In the genomic region with DNA sequence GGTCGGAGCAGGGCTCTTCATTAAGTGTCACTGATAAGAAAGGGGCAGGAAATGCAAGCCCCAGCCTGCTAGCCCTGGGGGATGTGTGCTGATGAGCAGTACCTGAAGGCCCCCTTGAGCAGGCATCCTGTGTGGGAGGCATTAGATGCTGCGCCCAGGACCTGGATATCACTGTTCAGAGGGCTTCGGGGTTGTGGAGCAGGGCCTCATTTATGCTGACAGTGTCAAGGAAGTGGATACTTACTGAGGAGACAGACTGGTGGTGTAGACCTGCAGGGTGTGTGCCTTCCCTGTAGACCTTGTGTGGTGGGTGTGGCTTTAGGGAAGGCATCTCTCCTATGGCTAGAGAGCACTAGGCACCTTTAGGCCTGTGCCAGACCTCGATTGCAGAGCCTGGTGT, we compare ENCODE assay signal across 23 mouse cellular contexts. TPM values are rescaled to one million over a fixed set of nuclear protein-coding genes. Genes with fewer than 3 reads are reported as not detected.
DNase-seq lines count a peak whose midpoint lies in the region; ATAC-seq and TF ChIP-seq lines count a peak whose summit lies in the region.
"Had no signal": no experiment of that assay in that cellular context is flagged by ENCODE, and none has a peak within 500 bp of the region (broad histone marks: within the 10 kb centered on the region; RNA-seq: fewer than 3 reads in every experiment).

No protein-coding gene starts in this region.

- peak; percentile 3 for DNase-seq in cerebellum, adult 11-12 months
- DNase-seq in cerebellum, postnatal 4 days (ENCODE audit: low spot score in 2 of 2) = no peak
- peak; percentile 70 for DNase-seq in heart, embryonic 10.5 days (ENCODE audit: low spot score)
- DNase-seq in left cerebral cortex, adult 2 months (ENCODE audit: extremely low spot score in 1 of 2, low spot score in 2 of 2) = no peak
- DNase-seq in left cerebral cortex, postnatal 36 days (ENCODE audit: low spot score in 2 of 2) = no peak
- DNase-seq: adrenal gland, adult 8-10 months; adrenal gland, postnatal 25 days; cerebellum, adult 18-20 months; cerebellum, adult 9-10 months; cerebellum, postnatal 14 days; embryo, embryonic 11 days; gastrocnemius, adult 2 months; gastrocnemius, postnatal 14 days; heart, adult 18-20 months; heart, postnatal 36 days had no signal

- TF ChIP-seq CTCF in left cerebral cortex, adult 2 months (IDR thresholded peaks at IDR 0.05) = no peak
- no peak for TF ChIP-seq CTCF in cortical plate, adult 2 months (IDR thresholded peaks at IDR 0.05; ENCODE audit: extremely low read depth, insufficient read depth, low read length)

- H3K36me3 ChIP-seq in heart, embryonic 10.5 days = no peaks in the 10 kb centered on the region
- no peaks in the 10 kb centered on the region for H3K36me3 ChIP-seq in heart, embryonic 12.5 days
- H3K36me3 ChIP-seq: embryonic facial prominence, embryonic 15.5 days; hindbrain, embryonic 10.5 days had no signal

- H3K4me1 ChIP-seq in heart, embryonic 10.5 days = peaks cover 11% of the 10 kb centered on the region
- H3K4me1 ChIP-seq in heart, embryonic 12.5 days (replicated peaks) = peaks cover 10% of the 10 kb centered on the region; the same call in 1 of the 2 replicates
- H3K4me1 ChIP-seq in cortical plate, adult 2 months (ENCODE audit: control insufficient read depth, insufficient read depth, low read length) = peaks cover 31% of the 10 kb centered on the region

- intact Hi-C loops in left cerebral cortex, adult 2 months (cut with DNase I) = no loop called here
- intact Hi-C loops in left cerebral cortex, postnatal 36 days (cut with DNase I) = loop anchor here (5.0 kb wide), 1 partner anchor 48 kb away; no protein-coding TSS in a partner anchor

- H3K27me3 ChIP-seq in heart, embryonic 10.5 days (ENCODE audit: insufficient read depth, poor library complexity, severe bottlenecking) = peaks cover 60% of the 10 kb centered on the region
- H3K27me3 ChIP-seq in heart, embryonic 12.5 days (replicated peaks) = peaks cover 76% of the 10 kb centered on the region
- H3K27me3 ChIP-seq: embryonic facial prominence, embryonic 15.5 days had no signal

- ATAC-seq in heart, embryonic 12.5 days (ENCODE audit: insufficient number of reproducible peaks, low FRiP score) = no peak
- ATAC-seq: activated CD4-positive, CD25-positive, alpha-beta regulatory T cell, adult 4 months had no signal

- no peak overlapping the region for H3K9ac ChIP-seq in heart, embryonic 12.5 days
- H3K9ac ChIP-seq: embryonic facial prominence, embryonic 15.5 days; forebrain, postnatal 0 days; hindbrain, embryonic 14.5 days had no signal

- no peaks in the 10 kb centered on the region for H3K9me3 ChIP-seq in heart, embryonic 10.5 days
- no peaks in the 10 kb centered on the region for H3K9me3 ChIP-seq in heart, embryonic 12.5 days (replicated peaks)
- H3K9me3 ChIP-seq: embryonic facial prominence, embryonic 15.5 days; hindbrain, embryonic 10.5 days had no signal

- H3K27ac ChIP-seq in heart, embryonic 10.5 days = no peak overlapping the region
- H3K27ac ChIP-seq in heart, embryonic 12.5 days (ENCODE audit: poor library complexity, severe bottlenecking) = no peak overlapping the region
- peak overlapping the region; percentile 79 for H3K27ac ChIP-seq in left cerebral cortex, adult 2 months
- 0 out of 2 replicates have a peak overlapping the region, but pooled peaks have one; percentile 11 for H3K27ac ChIP-seq in cortical plate, adult 2 months (ENCODE audit: insufficient read depth, low read length)
- H3K27ac ChIP-seq: embryonic facial prominence, embryonic 15.5 days; gastrocnemius, adult 2 months; hindbrain, embryonic 10.5 days; hindbrain, embryonic 14.5 days had no signal

- 74% methylated on average over 4 of the region's 4 CpGs for WGBS in heart, embryonic 10.5 days
- 80% methylated on average over 4 of the region's 4 CpGs for WGBS in heart, embryonic 12.5 days

- H3K4me2 ChIP-seq in heart, embryonic 12.5 days = no peak overlapping the region
- H3K4me2 ChIP-seq: embryonic facial prominence, embryonic 15.5 days; hindbrain, embryonic 14.5 days had no signal

- TF ChIP-seq POLR2A in cortical plate, adult 2 months (IDR thresholded peaks at IDR 0.05; ENCODE audit: extremely low read depth, insufficient read depth, low read length) = no peak

- H3K4me3 ChIP-seq in heart, embryonic 10.5 days = no peak overlapping the region
- H3K4me3 ChIP-seq in heart, embryonic 12.5 days = no peak overlapping the region
- H3K4me3 ChIP-seq in left cerebral cortex, adult 2 months = no peak overlapping the region
- H3K4me3 ChIP-seq in cortical plate, adult 2 months (ENCODE audit: insufficient read depth, low read length) = no peak overlapping the region
- H3K4me3 ChIP-seq: embryonic facial prominence, embryonic 15.5 days; gastrocnemius, adult 2 months; hindbrain, embryonic 10.5 days had no signal

RNA-seq across cellular contexts. Expression of gene Wasf3, which starts 29.8 kb away (rescaled TPM):
- 0.69 and 2.0 TPM in 2 replicates for polyA plus RNA-seq in heart, embryonic 10.5 days (2016; fragmentation: Nextera tagmentation; extraction: Ambion mirVana)
- polyA plus RNA-seq in heart, embryonic 12.5 days (2016; fragmentation: Nextera tagmentation; extraction: Ambion mirVana) = 0.31 and 0.32 TPM in 2 replicates
- 10 to 100 TPM; 90.3 to 93.9 TPM for total RNA-seq in left cerebral cortex, adult 2 months (2021)
- 10 to 100 TPM; 90.6 to 96.2 TPM for total RNA-seq in left cerebral cortex, postnatal 36 days (2021)
- polyA plus RNA-seq in cortical plate, adult 2 months (2012; rRNA removed) = 59.9 and 61.7 TPM in 2 replicates
- total RNA-seq: common myeloid progenitor, adult 5-6 weeks had no signal
- polyA plus RNA-seq: activated CD4-positive, CD25-positive, alpha-beta regulatory T cell, adult 4 months had no signal

Comparison
In these comparisons a context has a peak if more than half of its experiments do, and no peak if none do; other contexts are left out.
1. DNase-seq: peak in cerebellum, adult 11-12 months (single experiment) and heart, embryonic 10.5 days (single experiment); none in cerebellum, postnatal 4 days (0 of 2), left cerebral cortex, adult 2 months (0 of 2) and left cerebral cortex, postnatal 36 days (0 of 2).
2. H3K27ac ChIP-seq: peak in left cerebral cortex, adult 2 months (single experiment) and cortical plate, adult 2 months (single experiment); none in heart, embryonic 10.5 days (single experiment) and heart, embryonic 12.5 days (single experiment).
3. RNA of gene Wasf3, which starts 29.8 kb away (polyA plus RNA-seq): 59.9 to 61.7 TPM in cortical plate, adult 2 months; 0.69 to 2.0 TPM in heart, embryonic 10.5 days and 0.31 to 0.32 TPM in heart, embryonic 12.5 days; every median in the first group is over 10 times any median in the second.